Mouse (Mus musculus): ENCODE measurements around the gene Lrmda.

Gene Lrmda

GRCm38 (mm10) chr14:22156991-22157390 lies 137.5 kb downstream of the Lrmda start:
- DNase-seq (ENCODE audit: low spot score): no peak

- DNase-seq (ENCODE audit: low spot score): no peak
Observed at GRCm38 (mm10) chr14:22161416-22161815, 141.9 kb downstream of the Lrmda start.

DNA sequence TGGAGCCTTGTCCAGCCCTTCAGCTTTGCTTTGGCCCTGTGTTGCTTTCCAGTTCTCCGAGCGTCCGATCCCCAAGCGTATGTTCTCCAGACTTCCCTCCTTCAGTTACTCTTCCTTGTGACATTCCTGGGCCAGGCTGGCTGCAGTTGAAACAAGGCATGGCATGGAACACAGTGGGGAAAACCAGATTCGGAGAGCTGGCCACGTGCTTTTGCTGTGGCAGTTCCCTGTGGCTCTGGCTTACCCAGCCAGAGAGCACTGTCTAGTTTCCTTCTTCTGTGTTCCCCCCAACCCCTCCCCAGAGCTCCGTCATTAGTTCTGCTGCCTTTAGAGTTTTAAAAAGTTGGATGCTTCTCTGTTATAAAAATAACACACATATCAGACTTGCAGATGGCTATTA lies 147.8 kb downstream of the Lrmda start:
- no peak for DNase-seq (ENCODE audit: low spot score)

- DNase-seq (ENCODE audit: low spot score): no peak
Observed at GRCm38 (mm10) chr14:22168077-22168794, 148.7 kb downstream of the Lrmda start.

- DNase-seq (ENCODE audit: low spot score): no peak
Observed at GRCm38 (mm10) chr14:22168795-22169568, 149.5 kb downstream of the Lrmda start.

- DNase-seq (ENCODE audit: low spot score): no peak
Observed at GRCm38 (mm10) chr14:22174757-22175156, 155.2 kb downstream of the Lrmda start.

DNA sequence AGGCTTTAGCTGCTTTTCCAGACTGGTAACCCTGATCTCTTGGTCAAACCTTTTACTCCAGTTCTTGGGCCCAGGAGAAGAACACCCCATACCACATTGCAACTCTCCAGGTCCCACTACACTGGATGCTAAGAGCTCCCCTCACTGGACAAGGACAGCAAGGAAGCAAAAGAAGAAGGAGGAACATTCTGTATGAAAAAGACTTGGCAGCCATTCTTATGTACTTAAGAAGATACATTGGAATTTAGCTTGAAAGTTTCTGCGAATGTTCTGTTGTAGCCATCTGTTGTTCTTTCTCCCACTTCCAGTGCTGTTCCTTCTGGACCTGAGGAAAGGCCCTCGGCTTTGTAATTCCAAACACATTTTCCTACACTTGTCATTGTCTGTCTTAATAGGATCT lies 160.2 kb downstream of the Lrmda start:
- DNase-seq (ENCODE audit: low spot score): no peak

DNA sequence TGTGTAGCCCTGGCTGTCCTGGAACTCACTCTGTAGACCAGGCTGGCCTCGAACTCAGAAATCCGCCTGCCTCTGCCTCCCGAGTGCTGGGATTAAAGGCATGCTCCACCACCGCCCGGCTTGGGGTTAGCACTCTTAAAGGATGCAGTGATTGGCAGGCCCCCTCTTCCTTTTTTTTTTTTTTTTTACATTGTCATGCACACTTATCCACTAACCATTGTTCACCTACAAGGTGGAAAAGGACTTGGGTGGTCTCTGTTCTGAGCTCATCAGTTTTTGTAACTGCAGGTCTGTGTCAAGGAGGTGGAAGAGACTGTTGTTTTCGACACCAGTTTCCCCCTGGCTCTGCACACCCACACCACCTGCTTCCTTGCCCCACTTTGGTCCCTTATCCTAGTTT lies 162.0 kb downstream of the Lrmda start:
- no peak for DNase-seq (ENCODE audit: low spot score)

DNA sequence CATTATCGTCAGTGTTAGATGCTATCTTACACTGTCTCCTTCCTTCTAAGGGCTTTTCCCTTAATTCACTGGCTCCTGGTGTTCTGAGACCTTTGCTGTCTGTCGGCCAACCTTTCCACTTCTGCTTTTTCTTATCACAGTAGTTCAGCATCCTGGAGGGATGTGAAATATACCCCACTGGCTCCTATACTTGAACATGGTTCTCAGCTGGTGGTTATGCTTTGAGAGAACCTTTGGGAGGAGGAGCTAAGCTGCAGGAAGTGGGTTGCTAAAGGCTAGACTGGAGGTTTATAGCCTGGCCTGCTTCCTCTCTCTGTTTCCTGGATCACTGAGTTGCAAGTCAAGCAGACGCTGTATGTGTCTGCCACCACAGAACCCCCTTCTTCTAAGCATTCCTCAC lies 163.7 kb downstream of the Lrmda start:
- no peak for DNase-seq (ENCODE audit: low spot score)

- DNase-seq (ENCODE audit: low spot score): no peak
Observed at GRCm38 (mm10) chr14:22185452-22185851, 165.9 kb downstream of the Lrmda start.

DNA sequence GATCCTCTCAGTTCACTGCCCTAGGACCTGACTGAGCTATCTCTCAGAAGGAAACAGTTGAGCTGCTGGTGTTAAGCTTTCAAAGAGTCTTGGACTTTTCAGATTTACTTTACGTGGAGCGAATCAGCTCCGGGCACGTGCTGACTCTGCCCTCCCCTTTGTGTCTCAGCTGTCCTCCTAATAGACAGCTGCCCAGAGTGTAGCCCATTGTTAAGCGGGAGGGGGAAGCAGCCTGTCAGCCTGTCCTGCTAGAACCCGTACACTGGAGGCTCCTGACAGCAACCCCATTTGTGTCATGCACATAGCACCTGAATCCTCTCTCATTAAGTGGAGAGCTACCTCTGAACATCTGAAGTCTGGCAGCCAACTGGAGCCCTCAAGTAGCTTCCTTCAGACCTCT lies 170.6 kb downstream of the Lrmda start:
- DNase-seq (ENCODE audit: low spot score): no peak

DNA sequence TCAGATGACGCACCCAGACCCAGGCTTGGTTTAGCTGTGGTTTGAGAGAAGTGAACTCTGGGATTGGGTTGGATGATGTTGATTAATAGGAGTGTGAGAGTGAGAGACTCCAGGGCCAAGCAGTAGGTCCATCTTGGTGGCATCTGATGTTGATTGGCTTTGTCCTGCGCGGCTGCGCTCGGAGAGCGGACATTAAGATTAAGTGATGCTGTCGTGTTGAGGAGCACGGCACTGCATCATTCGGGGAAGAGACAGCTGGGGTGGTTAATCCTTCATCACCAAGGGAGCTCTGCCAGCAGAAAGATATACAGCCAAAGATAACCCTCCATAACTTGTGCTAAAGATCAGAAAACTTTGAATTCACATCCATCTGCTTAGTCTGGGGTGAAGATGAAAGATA lies 172.7 kb downstream of the Lrmda start:
- no peak for DNase-seq (ENCODE audit: low spot score)

DNA sequence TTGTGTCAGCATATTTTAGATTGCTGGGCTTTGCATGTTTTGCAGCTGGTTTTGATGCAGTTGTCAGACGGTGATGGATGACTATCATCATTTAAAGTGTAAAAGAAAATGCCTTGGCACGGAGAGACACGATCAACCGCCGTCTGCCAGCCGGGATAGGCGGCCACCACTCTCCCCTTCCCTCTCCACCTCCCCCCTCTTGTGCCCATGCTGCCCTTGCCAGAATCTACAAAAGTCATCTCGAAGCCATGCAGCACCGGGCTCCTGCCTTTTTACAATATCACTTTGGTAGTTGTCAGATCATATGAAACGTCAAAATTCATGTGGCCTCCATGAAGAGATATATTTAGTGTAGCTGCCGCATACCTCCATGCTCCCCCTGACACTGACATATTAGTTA lies 178.5 kb downstream of the Lrmda start:
- no peak for DNase-seq (ENCODE audit: low spot score)

GRCm38 (mm10) chr14:22198641-22199425 lies 179.3 kb downstream of the Lrmda start:
- no peak for DNase-seq (ENCODE audit: low spot score)

GRCm38 (mm10) chr14:22201667-22202066 lies 182.2 kb downstream of the Lrmda start:
- no peak for DNase-seq (ENCODE audit: low spot score)

GRCm38 (mm10) chr14:22210601-22211000 lies 191.1 kb downstream of the Lrmda start:
- DNase-seq (ENCODE audit: low spot score): no peak

DNA sequence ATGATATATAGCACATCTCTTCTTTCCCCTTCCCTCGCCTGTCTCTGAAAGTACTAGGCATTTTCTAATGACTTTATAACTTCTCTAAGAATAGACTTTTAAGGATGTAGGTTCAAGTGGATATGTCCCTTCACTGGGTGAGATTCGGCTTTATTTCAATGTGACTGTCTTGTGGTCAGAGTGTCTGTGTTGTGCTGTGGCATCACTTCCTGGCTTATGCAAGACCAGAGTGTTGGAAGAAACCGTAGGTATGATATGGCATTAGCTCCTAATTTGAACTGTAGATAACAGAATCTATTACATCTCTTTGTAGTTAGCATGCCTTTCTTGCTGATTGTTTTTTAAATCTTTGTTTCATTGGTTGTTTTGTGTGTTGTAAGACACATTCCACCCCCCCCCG lies 198.7 kb downstream of the Lrmda start:
- no peak for DNase-seq (ENCODE audit: low spot score)

GRCm38 (mm10) chr14:22222038-22222437 lies 202.5 kb downstream of the Lrmda start:
- DNase-seq (ENCODE audit: low spot score): no peak

- no peak for DNase-seq (ENCODE audit: low spot score)
Observed at GRCm38 (mm10) chr14:22222574-22222973, 203.1 kb downstream of the Lrmda start.

GRCm38 (mm10) chr14:22226205-22226604 lies 206.7 kb downstream of the Lrmda start:
- no peak for DNase-seq (ENCODE audit: low spot score)

- DNase-seq (ENCODE audit: low spot score): no peak
Observed at GRCm38 (mm10) chr14:22228253-22228968, 208.9 kb downstream of the Lrmda start.

- no peak for DNase-seq (ENCODE audit: low spot score)
Observed at GRCm38 (mm10) chr14:22240315-22240714, 220.8 kb downstream of the Lrmda start.

All from urinary bladder, postnatal 10 days (tissue).